Mouse (Mus musculus) heart, embryonic 11.5 days (tissue): Measurements from ENCODE around the gene Cacng2. TPM values are rescaled to one million over a fixed set of nuclear protein-coding genes. Genes with fewer than 3 reads are reported as not detected.
"Not testable (repeated sequence)": the region's sequence is repeated elsewhere in the genome, so short reads cannot be mapped to it uniquely, and the experiment has no call there.

ENCODE experiments used
- ATAC-seq: fragments of 200-750 bp; cut with Nextera tagmentation; replicated peaks from 2 replicates; pipeline ENCODE4 v1.8.0; 2017; ENCODE audit warnings: moderate library complexity; ENCODE audit not compliant: insufficient number of reproducible peaks, low FRiP score, low TSS enrichment
- H3K27ac ChIP-seq: fragments of 300-500 bp; sonication (generic); 2 replicates; pipeline ENCODE4 v1.5.1; 2014; ENCODE audit warnings: mild to moderate bottlenecking, low read depth, low read length
- H3K27me3 ChIP-seq: fragments of 300-500 bp; sonication (generic); 2 replicates; pipeline ENCODE4 v1.6.1; 2014; ENCODE audit warnings: mild to moderate bottlenecking, low read length, mixed read lengths; ENCODE audit not compliant: control insufficient read depth, insufficient read depth
- H3K36me3 ChIP-seq: fragments of 300-500 bp; sonication (generic); 2 replicates; pipeline ENCODE4 v1.6.1; 2014; ENCODE audit warnings: mild to moderate bottlenecking, low read length, moderate library complexity, mixed read lengths; ENCODE audit not compliant: control insufficient read depth, insufficient read depth
- H3K4me1 ChIP-seq: fragments of 300-500 bp; sonication (generic); 2 replicates; pipeline ENCODE4 v1.6.1; 2014; ENCODE audit warnings: low read length; ENCODE audit not compliant: control insufficient read depth, insufficient read depth
- H3K4me2 ChIP-seq: fragments of 300-500 bp; sonication (generic); 2 replicates; pipeline ENCODE4 v1.6.1; 2014; ENCODE audit warnings: mild to moderate bottlenecking, moderate library complexity
- H3K4me3 ChIP-seq: fragments of 300-500 bp; sonication (generic); 2 replicates; pipeline ENCODE4 v1.5.1; 2014; ENCODE audit warnings: low read depth, low read length
- H3K9ac ChIP-seq: fragments of 300-500 bp; sonication (generic); 2 replicates; pipeline ENCODE4 v1.6.1; 2014; ENCODE audit warnings: mild to moderate bottlenecking, low read depth, low read length, moderate library complexity
- H3K9me3 ChIP-seq: fragments of 300-500 bp; sonication (generic); replicated peaks from 2 replicates; pipeline ENCODE4 v1.6.1; 2016; ENCODE audit warnings: low read length; ENCODE audit not compliant: control insufficient read depth
- WGBS: fragments of 180-500 bp; shearing (Covaris S2); extraction: QIAGEN DNeasy Blood & Tissue Kit; methylation state at CpG from one replicate; pipeline ENCODE4 v1.1.7; 2014; ENCODE audit not compliant: insufficient replicate concordance; 5-methylcytosine and 5-hydroxymethylcytosine counted together
- polyA plus RNA-seq: library from polyadenylated mRNA; unstranded; fragments of >200 nt; fragmentation: Nextera tagmentation; extraction: Ambion mirVana; gene quantifications from 2 replicates; pipeline ENCODE4 v1.2.1, GENCODE M21; 2014

The Cacng2 gene
- polyA plus RNA-seq, 1 experiment from 2014 or later: 0.06 TPM

- no peak overlapping the region for H3K27ac ChIP-seq
- H3K9me3 ChIP-seq: no peaks in the 10 kb centered on the region
- no peaks in the 10 kb centered on the region for H3K27me3 ChIP-seq
- no peaks in the 10 kb centered on the region for H3K4me1 ChIP-seq
- no peaks in the 10 kb centered on the region for H3K36me3 ChIP-seq
- ATAC-seq: no peak
- whole genome bisulfite sequencing: 76% methylated on average over 6 of the region's 6 CpGs
- no peak overlapping the region for H3K4me2 ChIP-seq
- no peak overlapping the region for H3K4me3 ChIP-seq
- no peak overlapping the region for H3K9ac ChIP-seq
Measured at GRCm38 (mm10) chr15:78026521-78026920, 93.3 kb downstream of the Cacng2 start.

- no peak overlapping the region for H3K4me3 ChIP-seq
- no peak overlapping the region for H3K27ac ChIP-seq
- H3K4me1 ChIP-seq: no peaks in the 10 kb centered on the region
- no peaks in the 10 kb centered on the region for H3K9me3 ChIP-seq
- no peak for ATAC-seq
- H3K27me3 ChIP-seq: no peaks in the 10 kb centered on the region
- no peak overlapping the region for H3K9ac ChIP-seq
- no peak overlapping the region for H3K4me2 ChIP-seq
- H3K36me3 ChIP-seq: no peaks in the 10 kb centered on the region
- WGBS: 66% methylated on average over 4 of the region's 4 CpGs
Measured at GRCm38 (mm10) chr15:78024211-78024610, 95.6 kb downstream of the Cacng2 start.

GRCm38 (mm10) chr15:78014046-78014445, 105.8 kb downstream of the Cacng2 start:
- no peak for ATAC-seq
- Histone ChIP-seq H3K9me3 (no peaks in the 10 kb centered on the region), H3K27me3 (no peaks in the 10 kb centered on the region), H3K36me3 (no peaks in the 10 kb centered on the region), H3K4me2 (no peak overlapping the region), H3K27ac (no peak overlapping the region), H3K4me3 (no peak overlapping the region), H3K9ac (no peak overlapping the region), H3K4me1 (no peaks in the 10 kb centered on the region)
- WGBS: 89% methylated on average over 1 of the region's 1 CpGs

- not testable (repeated sequence) for H3K4me3 ChIP-seq, H3K27ac ChIP-seq, ATAC-seq, H3K36me3 ChIP-seq, H3K4me2 ChIP-seq, H3K27me3 ChIP-seq, H3K9ac ChIP-seq, H3K4me1 ChIP-seq, H3K9me3 ChIP-seq
- WGBS: 88% methylated on average over 8 of the region's 8 CpGs
Measured at GRCm38 (mm10) chr15:78008206-78008605, 111.6 kb downstream of the Cacng2 start.

GRCm38 (mm10) chr15:78003929-78004328, 115.9 kb downstream of the Cacng2 start:
- Histone ChIP-seq H3K9ac (no peak overlapping the region), H3K4me3 (no peak overlapping the region), H3K27ac (no peak overlapping the region), H3K27me3 (no peaks in the 10 kb centered on the region), H3K36me3 (no peaks in the 10 kb centered on the region), H3K4me1 (no peaks in the 10 kb centered on the region), H3K9me3 (no peaks in the 10 kb centered on the region), H3K4me2 (no peak overlapping the region)
- 33% methylated on average over 9 of the region's 9 CpGs for WGBS
- ATAC-seq: 0 out of 2 replicates have a peak, but pooled peaks have one; percentile 18

- H3K27me3 ChIP-seq: peaks cover 3% of the 10 kb centered on the region; the same call in 1 of the 2 replicates
- H3K9me3 ChIP-seq: no peaks in the 10 kb centered on the region
- H3K36me3 ChIP-seq: no peaks in the 10 kb centered on the region
- H3K4me3 ChIP-seq: no peak overlapping the region
- no peaks in the 10 kb centered on the region for H3K4me1 ChIP-seq
- no peak overlapping the region for H3K27ac ChIP-seq
- ATAC-seq: no peak
- 34% methylated on average over 5 of the region's 5 CpGs for WGBS
- no peak overlapping the region for H3K4me2 ChIP-seq
- no peak overlapping the region for H3K9ac ChIP-seq
Measured at GRCm38 (mm10) chr15:78001400-78001799, 118.4 kb downstream of the Cacng2 start.

GRCm38 (mm10) chr15:77988541-77988940, 131.3 kb downstream of the Cacng2 start:
- Histone ChIP-seq H3K36me3 (no peaks in the 10 kb centered on the region), H3K4me2 (no peak overlapping the region), H3K27me3 (0 out of 2 replicates have a peak, but pooled peaks cover 2% of the 10 kb centered on the region), H3K27ac (no peak overlapping the region), H3K9me3 (no peaks in the 10 kb centered on the region), H3K4me1 (no peaks in the 10 kb centered on the region), H3K4me3 (no peak overlapping the region), H3K9ac (no peak overlapping the region)
- 67% methylated on average over 5 of the region's 5 CpGs for WGBS
- no peak for ATAC-seq

- no peak overlapping the region for H3K4me3 ChIP-seq
- H3K9ac ChIP-seq: no peak overlapping the region
- H3K27me3 ChIP-seq: peaks cover 8% of the 10 kb centered on the region; the same call in 1 of the 2 replicates
- no peak overlapping the region for H3K27ac ChIP-seq
- no peak overlapping the region for H3K4me2 ChIP-seq
- no peak for ATAC-seq
- no peaks in the 10 kb centered on the region for H3K4me1 ChIP-seq
- no peaks in the 10 kb centered on the region for H3K36me3 ChIP-seq
- H3K9me3 ChIP-seq: no peaks in the 10 kb centered on the region
- WGBS: 26% methylated on average over 3 of the region's 3 CpGs
Measured at GRCm38 (mm10) chr15:77983391-77983790, 136.4 kb downstream of the Cacng2 start.

GRCm38 (mm10) chr15:77982195-77982939, 137.5 kb downstream of the Cacng2 start:
- 27% methylated on average over 18 of the region's 18 CpGs for WGBS
- Histone ChIP-seq H3K27ac (no peak overlapping the region), H3K9me3 (no peaks in the 10 kb centered on the region), H3K4me2 (no peak overlapping the region), H3K4me1 (no peaks in the 10 kb centered on the region), H3K27me3 (peaks cover 8% of the 10 kb centered on the region; the same call in 1 of the 2 replicates), H3K4me3 (no peak overlapping the region), H3K36me3 (no peaks in the 10 kb centered on the region), H3K9ac (no peak overlapping the region)
- ATAC-seq: no peak
